Mouse (Mus musculus) central nervous system, embryonic 14 days (tissue): ENCODE data around the gene Defa21. TPM values are rescaled to one million over a fixed set of nuclear protein-coding genes. Genes with fewer than 3 reads are reported as not detected.

Experiments
- polyA plus RNA-seq: library from polyadenylated mRNA; depleted of rRNA; stranded (reverse); fragments of >200 nt; gene quantifications from 2 replicates; pipeline ENCODE4 v1.2.3, GENCODE M21; 2012; rRNA removed

The Defa21 gene
- polyA plus RNA-seq = not detected in 2 replicates

DNA sequence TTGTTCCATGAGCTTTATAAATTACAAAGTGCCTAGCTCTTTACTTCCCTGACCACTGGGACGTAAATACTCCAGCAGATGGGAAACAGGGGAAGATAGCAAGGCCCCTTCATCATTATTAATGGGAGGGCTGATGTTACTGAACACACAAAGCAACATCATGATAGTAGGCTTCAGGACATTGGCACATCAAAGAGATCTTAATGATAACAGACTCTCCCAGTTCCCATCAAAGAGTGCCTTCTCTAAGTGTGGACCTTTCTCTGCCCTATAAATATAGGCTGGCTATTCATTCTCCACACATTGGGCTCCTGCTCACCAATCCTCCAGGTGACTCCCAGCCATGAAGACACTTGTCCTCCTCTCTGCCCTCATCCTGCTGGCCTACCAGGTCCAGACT, at the start of gene Defa21:
Defa21 (plus strand) TSS at position 301 of the 400 bp plus-strand sequence.

GRCm38 (mm10) chr8:21054747-21055146, 29.4 kb downstream of the Defa21 start, which contains the start of gene Defa23:
Gene Defa23 (plus strand): TSS chr8:21055047.

DNA sequence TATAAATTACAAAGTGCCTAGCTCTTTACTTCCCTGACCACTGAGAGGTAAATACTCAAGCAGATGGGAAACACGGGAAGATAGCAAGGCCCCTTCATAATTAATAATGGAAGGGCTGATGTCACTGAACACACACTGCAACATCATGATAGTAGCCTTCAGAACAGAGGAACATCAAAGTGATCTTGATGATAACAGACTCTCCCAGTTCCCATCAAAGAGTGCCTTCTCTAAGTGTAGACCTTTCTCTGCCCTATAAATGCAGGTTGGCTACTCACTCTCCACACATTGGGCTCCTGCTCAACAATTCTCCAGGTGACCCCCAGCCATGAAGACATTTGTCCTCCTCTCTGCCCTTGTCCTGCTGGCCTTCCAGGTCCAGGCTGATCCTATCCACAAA, 39.4 kb downstream of the Defa21 start, which contains the start of gene Defa35:
Defa35 (plus strand) TSS at position 301 of the 400 bp plus-strand sequence.

Other genes starting within 250 kb of the Defa21 start
- not detected in 2 replicates for gene Defb33, start 132.9 kb upstream of the Defa21 start, polyA plus RNA-seq
- not detected in 2 replicates for gene Gm15056, start 122.9 kb upstream of the Defa21 start, polyA plus RNA-seq
- not detected in 2 replicates for gene Gm6040, start 103.5 kb upstream of the Defa21 start, polyA plus RNA-seq
- not detected in 2 replicates for gene AY761185, start 80.8 kb upstream of the Defa21 start, polyA plus RNA-seq
- not detected in 2 replicates for gene Defa23, start 29.5 kb downstream of the Defa21 start, polyA plus RNA-seq
- not detected in 2 replicates for gene Defa35, start 39.5 kb downstream of the Defa21 start, polyA plus RNA-seq
- not detected in 2 replicates for gene Defa25, start 58.9 kb downstream of the Defa21 start, polyA plus RNA-seq
- not detected in 2 replicates for gene Gm14851, start 70.5 kb downstream of the Defa21 start, polyA plus RNA-seq
- gene Defa30, start 109.1 kb downstream of the Defa21 start, polyA plus RNA-seq = 0.29 TPM in 1 of 2 replicates, not detected in the other
- not detected in 2 replicates for gene Defa22, start 136.7 kb downstream of the Defa21 start, polyA plus RNA-seq
- gene Defa31, start 166.1 kb downstream of the Defa21 start, polyA plus RNA-seq = not detected in 2 replicates
- gene Gm15293, start 176.0 kb downstream of the Defa21 start, polyA plus RNA-seq = not detected in 2 replicates
- not detected in 2 replicates for gene Gm15292, start 224.2 kb downstream of the Defa21 start, polyA plus RNA-seq